Mouse (Mus musculus): ENCODE measurements around the gene Dock6. TPM values are rescaled to one million over a fixed set of nuclear protein-coding genes. Genes with fewer than 3 reads are reported as not detected.

Gene Dock6
- polyA plus RNA-seq (2012; fragmentation: generic; extraction: Trizol) = 12.1 TPM
- long read RNA-seq, experiment 1, partial matches to known transcripts = 2 of 9 reads
- long read RNA-seq, experiment 1, other reads (novel, unspliced or antisense) = 6 of 9 reads
- long read RNA-seq, experiment 2, transcript Dock6-202 (15 exons, 1,868 nt) = major isoform, 5 of 19 reads
- long read RNA-seq, experiment 2, partial matches to known transcripts = 2 of 19 reads
- long read RNA-seq, experiment 2, other reads (novel, unspliced or antisense) = 11 of 19 reads

GRCm38 (mm10) chr9:21852128-21853091, at the start of gene Dock6:
TSS of gene Dock6 (minus strand) at chr9:21852635.
- H3K36me3 ChIP-seq (ENCODE audit: control insufficient read depth, insufficient read depth) = no peaks in the 10 kb centered on the region
- no peaks in the 10 kb centered on the region for H3K79me2 ChIP-seq (ENCODE audit: control insufficient read depth, insufficient read depth)
- H3K79me3 ChIP-seq (ENCODE audit: low read depth) = no peaks in the 10 kb centered on the region
- H3K27me3 ChIP-seq (ENCODE audit: control insufficient read depth, insufficient read depth, insufficient read length) = no peaks in the 10 kb centered on the region
- peak within 1 kb of the TSS; percentile 77 for H3ac ChIP-seq (ENCODE audit: control insufficient read depth, insufficient read length, low read depth)
- peak within 1 kb of the TSS; percentile 40 for H3K4me3 ChIP-seq (ENCODE audit: insufficient read depth, poor library complexity, severe bottlenecking)
- no peak for TF ChIP-seq USF1 (IDR thresholded peaks at IDR 0.05; ENCODE audit: low read depth)
- TF ChIP-seq MAX (IDR thresholded peaks at IDR 0.05) = no peak
- TF ChIP-seq MYOG (IDR thresholded peaks at IDR 0.05; ENCODE audit: control insufficient read depth, extremely low read depth, insufficient read length) = no peak

- H3K79me2 ChIP-seq (ENCODE audit: control insufficient read depth, insufficient read depth) = no peaks in the 10 kb centered on the region
- H3ac ChIP-seq (ENCODE audit: control insufficient read depth, insufficient read length, low read depth) = no peak overlapping the region
- no peaks in the 10 kb centered on the region for H3K79me3 ChIP-seq (ENCODE audit: low read depth)
- no peak overlapping the region for H3K4me3 ChIP-seq (ENCODE audit: insufficient read depth, poor library complexity, severe bottlenecking)
- peaks cover 1% of the 10 kb centered on the region for H3K27me3 ChIP-seq (ENCODE audit: control insufficient read depth, insufficient read depth, insufficient read length)
- TF ChIP-seq MYOG (IDR thresholded peaks at IDR 0.05; ENCODE audit: control insufficient read depth, extremely low read depth, insufficient read length) = no peak
- TF ChIP-seq CTCF (IDR thresholded peaks at IDR 0.05; ENCODE audit: control insufficient read depth, insufficient read depth, insufficient read length) = no peak
- no peak for TF ChIP-seq MYOD1 (IDR thresholded peaks at IDR 0.05; ENCODE audit: control insufficient read depth, insufficient read length, low read depth)
- H3K36me3 ChIP-seq (ENCODE audit: control insufficient read depth, insufficient read depth) = no peaks in the 10 kb centered on the region
Observed at GRCm38 (mm10) chr9:21901223-21901820, 48.9 kb upstream of the Dock6 start.

GRCm38 (mm10) chr9:21889229-21889628, 36.8 kb upstream of the Dock6 start:
- Histone ChIP-seq H3K4me3 (ENCODE audit: insufficient read depth, poor library complexity, severe bottlenecking) (no peak overlapping the region), H3K79me2 (ENCODE audit: control insufficient read depth, insufficient read depth) (no peaks in the 10 kb centered on the region), H3ac (ENCODE audit: control insufficient read depth, insufficient read length, low read depth) (no peak overlapping the region), H3K79me3 (ENCODE audit: low read depth) (no peaks in the 10 kb centered on the region), H3K27me3 (ENCODE audit: control insufficient read depth, insufficient read depth, insufficient read length) (peaks cover 20% of the 10 kb centered on the region), H3K36me3 (ENCODE audit: control insufficient read depth, insufficient read depth) (no peaks in the 10 kb centered on the region)
- no peak for TF ChIP-seq MAX (IDR thresholded peaks at IDR 0.05)
- no peak for TF ChIP-seq FOSL1 (IDR thresholded peaks at IDR 0.05; ENCODE audit: insufficient read depth, low read length, poor library complexity, severe bottlenecking)
- no peak for TF ChIP-seq MYOG (IDR thresholded peaks at IDR 0.05; ENCODE audit: control insufficient read depth, extremely low read depth, insufficient read length)
- TF ChIP-seq CTCF (IDR thresholded peaks at IDR 0.05; ENCODE audit: control insufficient read depth, insufficient read depth, insufficient read length) = no peak
- no peak for TF ChIP-seq CEBPB (IDR thresholded peaks at IDR 0.05; ENCODE audit: low read depth)
- TF ChIP-seq USF1 (IDR thresholded peaks at IDR 0.05; ENCODE audit: low read depth) = no peak
- TF ChIP-seq MYOD1 (IDR thresholded peaks at IDR 0.05; ENCODE audit: control insufficient read depth, insufficient read length, low read depth) = no peak

DNA sequence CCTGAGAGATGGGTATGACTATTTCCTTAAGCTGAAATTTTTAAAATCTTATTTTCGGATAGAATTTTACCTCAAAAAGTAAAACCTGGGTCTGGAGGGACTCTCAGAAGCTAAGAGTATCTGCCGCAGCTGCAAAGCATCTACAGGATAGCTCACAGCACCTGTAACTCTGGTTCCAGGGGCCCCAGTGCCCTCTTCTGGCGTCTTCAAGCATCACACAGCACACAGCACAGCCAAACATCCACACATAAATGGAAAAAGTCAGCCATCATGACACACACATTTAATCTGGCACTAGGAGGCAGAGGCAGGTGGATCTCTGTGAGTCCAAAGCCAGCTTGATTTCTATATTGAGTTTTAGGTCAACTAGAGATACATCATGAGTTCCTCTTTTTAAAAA, 24.2 kb upstream of the Dock6 start:
- Histone ChIP-seq H3K79me3 (ENCODE audit: low read depth) (no peaks in the 10 kb centered on the region), H3K36me3 (ENCODE audit: control insufficient read depth, insufficient read depth) (no peaks in the 10 kb centered on the region), H3ac (ENCODE audit: control insufficient read depth, insufficient read length, low read depth) (no peak overlapping the region), H3K4me3 (ENCODE audit: insufficient read depth, poor library complexity, severe bottlenecking) (no peak overlapping the region), H3K27me3 (ENCODE audit: control insufficient read depth, insufficient read depth, insufficient read length) (peaks cover 28% of the 10 kb centered on the region), H3K79me2 (ENCODE audit: control insufficient read depth, insufficient read depth) (no peaks in the 10 kb centered on the region)
- no peak for TF ChIP-seq USF1 (IDR thresholded peaks at IDR 0.05; ENCODE audit: low read depth)
- TF ChIP-seq CTCF (IDR thresholded peaks at IDR 0.05; ENCODE audit: control insufficient read depth, insufficient read depth, insufficient read length) = no peak
- TF ChIP-seq MYOG (IDR thresholded peaks at IDR 0.05; ENCODE audit: control insufficient read depth, extremely low read depth, insufficient read length) = no peak

- Histone ChIP-seq H3K27me3 (ENCODE audit: control insufficient read depth, insufficient read depth, insufficient read length) (peaks cover 32% of the 10 kb centered on the region), H3ac (ENCODE audit: control insufficient read depth, insufficient read length, low read depth) (no peak overlapping the region), H3K79me3 (ENCODE audit: low read depth) (no peaks in the 10 kb centered on the region), H3K79me2 (ENCODE audit: control insufficient read depth, insufficient read depth) (no peaks in the 10 kb centered on the region), H3K36me3 (ENCODE audit: control insufficient read depth, insufficient read depth) (no peaks in the 10 kb centered on the region), H3K4me3 (ENCODE audit: insufficient read depth, poor library complexity, severe bottlenecking) (no peak overlapping the region)
- TF ChIP-seq MYOG (IDR thresholded peaks at IDR 0.05; ENCODE audit: control insufficient read depth, extremely low read depth, insufficient read length) (no peak), CTCF (IDR thresholded peaks at IDR 0.05; ENCODE audit: control insufficient read depth, insufficient read depth, insufficient read length) (no peak), FOSL1 (IDR thresholded peaks at IDR 0.05; ENCODE audit: insufficient read depth, low read length, poor library complexity, severe bottlenecking) (no peak), USF1 (IDR thresholded peaks at IDR 0.05; ENCODE audit: low read depth) (no peak), MYOD1 (IDR thresholded peaks at IDR 0.05; ENCODE audit: control insufficient read depth, insufficient read length, low read depth) (no peak), CEBPB (IDR thresholded peaks at IDR 0.05; ENCODE audit: low read depth) (no peak), MAX (IDR thresholded peaks at IDR 0.05) (no peak)
Observed at GRCm38 (mm10) chr9:21872204-21872603, 19.8 kb upstream of the Dock6 start.
